Mouse (Mus musculus) mesoderm, embryonic 11.5 days (tissue): Measurements from ENCODE around the gene Sptbn2.
A peak's percentile ranks its signal among the peaks of the same experiment; 100 is the strongest.

Experiments used
- DNase-seq: peaks from one replicate; pipeline ENCODE4 v3.0.0-alpha.2; 2012; ENCODE audit warnings: low read depth, low spot score

Gene Sptbn2

DNA sequence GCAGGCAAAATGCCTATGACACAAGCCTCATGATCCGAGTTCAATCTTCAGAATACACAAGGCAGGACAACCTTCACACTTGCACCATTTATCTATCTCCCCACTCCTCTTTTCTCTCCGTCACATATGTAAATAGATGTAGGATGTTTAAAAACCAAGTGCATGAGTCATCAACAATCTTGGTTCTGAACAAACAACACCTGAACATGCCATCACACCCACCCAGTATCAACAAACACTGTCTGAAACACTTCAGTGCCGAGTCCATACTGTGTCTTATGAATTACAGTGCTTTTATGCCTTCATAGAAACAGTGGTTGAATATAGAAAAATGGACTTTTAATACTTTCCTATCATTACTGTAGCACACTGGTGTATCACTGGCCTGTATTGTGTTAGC, 61.8 kb downstream of the Sptbn2 start:
- DNase-seq, result no peak

DNA sequence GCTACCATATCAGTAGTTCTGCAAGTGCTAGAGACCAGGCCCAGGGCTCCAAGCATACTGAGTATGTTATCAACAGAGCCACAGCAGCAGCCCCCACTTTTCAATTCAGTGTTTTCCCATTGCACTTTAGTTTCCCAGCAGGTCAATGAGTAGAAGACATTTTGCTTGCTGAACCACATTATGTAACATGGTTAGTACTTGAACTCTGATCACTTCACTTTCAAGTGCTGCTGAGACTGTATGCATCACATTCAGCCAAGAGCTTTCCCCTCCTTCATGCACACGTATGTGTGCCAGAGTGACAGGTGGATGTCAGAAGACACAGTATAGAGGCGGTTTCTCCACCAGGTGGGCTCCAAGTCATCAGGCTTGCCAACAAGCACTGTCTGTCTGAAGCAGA, 71.9 kb downstream of the Sptbn2 start:
- DNase-seq, result no peak

DNA sequence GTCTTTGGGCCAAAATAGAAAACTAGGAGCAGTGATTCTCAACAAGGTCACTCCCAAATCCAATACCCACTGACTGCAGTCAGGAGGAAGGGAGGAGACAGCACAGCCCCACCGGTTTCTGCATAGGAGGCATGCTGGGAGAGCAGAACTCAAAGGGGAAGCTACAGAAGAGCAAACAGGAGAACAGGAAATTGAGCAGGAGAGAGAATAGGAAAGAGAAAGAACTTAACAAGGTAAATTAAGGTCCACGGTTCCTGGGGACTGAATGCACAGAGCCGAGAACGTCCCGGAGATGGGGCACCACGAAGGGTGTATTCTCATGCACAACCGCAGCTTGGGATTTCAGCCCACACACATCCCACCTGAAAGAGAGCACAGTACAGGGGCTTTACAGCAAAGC, 74.2 kb downstream of the Sptbn2 start:
- no peak for DNase-seq

DNA sequence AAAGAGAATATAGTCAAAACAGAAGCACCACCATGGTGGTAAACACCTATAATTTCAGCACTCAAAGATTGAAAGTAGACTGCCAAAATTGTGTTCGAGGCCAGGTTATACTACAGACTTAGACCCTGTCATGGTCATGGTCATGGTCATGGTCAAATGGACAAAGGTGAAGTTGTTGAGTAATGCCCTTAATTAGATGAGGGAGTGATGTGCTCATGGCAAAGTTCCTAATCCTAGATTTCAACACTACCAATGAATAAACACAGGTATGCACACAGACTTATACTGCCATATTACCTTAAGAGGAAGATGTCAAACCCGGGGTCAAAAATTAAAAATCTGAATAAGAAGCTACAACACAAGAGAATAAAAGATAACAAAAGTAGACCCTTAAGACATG, 75.3 kb downstream of the Sptbn2 start:
- no peak for DNase-seq

DNA sequence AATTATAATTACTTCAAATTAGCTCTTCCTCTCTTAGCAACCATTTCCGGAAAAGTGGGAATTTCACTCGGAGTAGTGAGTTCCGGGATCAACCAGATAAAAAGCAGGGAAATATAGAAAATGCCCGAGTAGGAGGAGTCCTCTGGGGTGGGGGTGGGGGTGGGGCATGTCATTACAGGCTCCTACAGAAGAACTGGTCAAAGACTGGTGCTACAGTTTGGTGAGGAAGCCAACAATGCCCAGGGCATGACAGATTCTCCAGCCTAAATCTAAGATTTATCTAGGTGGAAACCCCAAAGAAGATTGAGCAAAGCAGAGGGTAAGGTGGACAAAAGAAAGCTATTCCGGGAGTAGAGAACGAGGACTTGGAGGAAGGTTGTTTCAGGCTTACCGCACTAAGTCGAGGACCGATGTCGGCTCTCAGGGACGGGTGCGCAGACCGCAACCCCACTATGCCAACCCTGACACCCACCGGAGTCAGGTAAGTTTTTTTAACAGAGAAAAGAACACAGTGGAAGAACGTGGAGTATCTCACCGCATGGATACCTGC, 82.4 kb downstream of the Sptbn2 start:
- DNase-seq, result no peak

DNA sequence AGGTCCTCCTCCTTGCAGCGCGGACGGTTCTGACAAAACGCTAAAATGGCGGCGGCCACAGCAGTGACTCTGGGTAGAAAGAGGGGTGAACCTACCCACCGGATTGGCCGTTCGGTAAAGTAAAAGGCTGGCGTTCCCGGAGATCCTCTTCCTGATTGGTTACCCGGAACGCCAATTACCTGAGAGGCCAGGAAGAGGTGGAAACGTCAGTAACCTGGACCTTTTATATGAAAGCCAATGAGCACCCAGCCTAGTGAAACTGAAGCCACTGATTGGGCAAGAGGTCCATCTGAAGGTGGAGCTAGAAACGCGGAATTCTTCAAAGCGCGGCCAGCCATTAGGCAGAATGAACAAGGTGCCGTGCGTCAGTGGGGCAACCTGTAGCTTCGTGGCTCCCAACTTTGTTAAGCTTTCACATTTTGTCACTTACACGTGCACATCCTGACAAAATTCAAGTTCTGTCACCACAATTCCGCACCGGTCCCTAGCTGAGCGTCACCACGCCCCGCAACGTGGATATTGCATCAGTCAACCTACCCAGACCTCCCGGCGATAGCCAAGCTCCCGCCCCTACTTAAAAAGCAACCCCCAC, 83.0 kb downstream of the Sptbn2 start, which contains the start of gene Rbm4:
Gene Rbm4 (minus strand): TSS at position 71 of the 592 bp plus-strand sequence.
- peak; percentile 100 for DNase-seq

DNA sequence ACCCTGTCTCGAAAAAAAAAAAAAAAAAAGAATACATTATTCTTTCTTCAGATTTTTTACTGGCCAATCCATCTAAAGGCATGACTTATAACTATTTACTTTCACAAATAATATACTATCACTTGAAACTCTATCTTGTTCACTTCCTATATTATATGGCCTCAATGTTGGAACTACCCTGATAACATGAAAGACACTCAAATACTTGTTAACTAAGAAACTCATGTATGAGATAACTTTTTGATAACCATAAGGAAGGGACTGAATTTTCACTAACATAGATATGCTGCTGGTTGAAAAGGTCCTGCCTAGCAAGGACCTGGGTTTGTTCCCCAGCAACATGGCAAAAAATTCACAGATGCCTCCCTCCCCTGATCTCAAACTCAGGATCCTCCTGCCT, 85.0 kb downstream of the Sptbn2 start:
- no peak for DNase-seq

DNA sequence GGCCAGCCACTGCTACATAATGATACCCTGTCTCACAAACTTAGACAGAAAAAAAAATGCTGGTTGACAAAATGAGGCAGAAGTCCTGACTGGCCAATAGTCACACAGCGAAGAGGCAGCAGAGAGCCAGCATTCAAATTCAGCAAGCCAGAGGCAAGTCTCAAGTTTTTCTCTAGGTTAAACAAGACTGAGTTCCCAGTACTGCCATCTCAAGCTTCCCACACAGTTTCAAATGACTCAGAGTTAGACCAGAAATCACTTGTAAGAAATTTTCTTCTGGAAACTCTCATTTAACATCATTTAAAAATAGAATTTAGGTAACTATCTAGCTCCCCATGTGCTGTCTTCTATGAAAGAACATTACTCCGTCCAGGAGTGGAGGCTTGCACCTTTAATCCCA, 86.9 kb downstream of the Sptbn2 start:
- no peak for DNase-seq

DNA sequence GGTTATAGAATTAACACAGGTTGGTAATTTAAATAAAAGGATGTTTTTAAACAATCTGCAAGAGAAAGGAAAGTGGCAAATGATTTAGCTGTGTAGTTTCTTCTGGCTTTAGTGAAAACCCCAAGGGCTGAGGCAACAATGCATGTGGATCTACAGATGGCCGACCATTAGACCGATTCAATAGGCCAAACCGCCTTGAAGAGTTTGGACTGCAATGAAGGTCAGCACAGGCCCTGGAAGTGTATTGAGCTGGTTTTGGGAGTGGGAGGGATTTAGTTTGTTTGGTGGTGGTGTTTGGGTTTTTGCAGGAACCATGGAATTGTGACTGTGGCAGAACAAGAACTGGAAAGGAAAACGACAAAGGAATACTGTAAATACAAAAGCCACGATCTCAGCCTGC, 88.1 kb downstream of the Sptbn2 start:
- no peak for DNase-seq
